Mouse (Mus musculus) T-helper 2 cell (primary cell): ENCODE results near the gene C1qtnf1.

Source experiments
- in situ Hi-C: fragments of 300-600 bp; cut with MboI, MseI; formaldehyde crosslinking; loops from one replicate; pipeline ENCODE4 v1.15.1; 2025; ENCODE audit warnings: high pct_unique_total_duplicates

C1qtnf1 gene

DNA sequence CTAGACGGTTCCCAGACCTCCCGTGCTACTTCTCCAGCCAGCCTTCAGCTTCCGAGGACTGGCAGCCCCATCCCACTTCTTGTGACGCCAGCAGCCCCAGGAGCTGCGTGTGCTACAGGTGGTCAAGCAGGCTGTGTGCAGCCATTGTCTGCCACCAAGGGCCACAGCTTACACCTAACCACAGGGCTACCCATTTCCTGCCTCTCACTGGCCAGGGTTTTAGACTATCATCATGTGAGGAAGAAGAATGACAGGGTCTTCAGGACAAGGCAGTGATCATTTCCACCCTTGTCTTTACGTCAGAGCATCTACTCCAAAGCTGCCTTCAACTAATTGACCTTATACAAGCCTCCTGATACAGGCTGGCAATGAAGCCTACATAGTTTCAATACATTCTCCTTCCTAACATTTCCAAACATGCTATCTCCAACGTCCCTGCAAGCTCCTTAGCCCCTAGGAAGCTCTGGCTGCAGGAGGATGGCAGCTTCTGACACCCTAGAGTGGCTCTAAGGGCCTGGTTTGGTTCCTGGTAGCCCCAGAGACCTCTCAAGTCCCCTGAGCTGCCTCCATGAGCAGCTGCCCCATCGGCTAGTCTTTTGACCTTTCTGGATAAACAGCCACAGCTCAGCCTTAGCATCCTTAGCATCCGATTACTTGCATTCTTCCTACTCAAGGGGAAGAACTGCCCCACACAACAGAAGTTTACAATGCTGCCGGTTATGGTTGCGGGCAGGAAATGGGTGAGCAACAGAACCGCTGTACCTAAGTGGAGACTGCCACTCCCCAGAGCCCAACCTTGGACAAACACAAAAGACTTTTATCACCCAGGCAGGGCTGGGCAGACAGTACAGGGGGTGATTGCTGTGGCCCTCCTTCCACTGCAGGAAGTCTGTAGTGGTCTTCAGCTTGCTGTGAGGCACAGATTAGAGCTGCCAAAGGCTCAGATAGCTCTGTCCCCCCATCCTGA lies 18.6 kb upstream of the C1qtnf1 start:
- in situ Hi-C loops = loop anchor here (10.0 kb wide), 1 partner anchor 1825 kb away; the partner anchor contains the start of gene Bahcc1

- in situ Hi-C loops = no loop called here
Observed at GRCm38 (mm10) chr11:118410073-118410444, 17.9 kb upstream of the C1qtnf1 start.

- in situ Hi-C loops = no loop called here
Observed at GRCm38 (mm10) chr11:118410479-118410878, 17.5 kb upstream of the C1qtnf1 start.

DNA sequence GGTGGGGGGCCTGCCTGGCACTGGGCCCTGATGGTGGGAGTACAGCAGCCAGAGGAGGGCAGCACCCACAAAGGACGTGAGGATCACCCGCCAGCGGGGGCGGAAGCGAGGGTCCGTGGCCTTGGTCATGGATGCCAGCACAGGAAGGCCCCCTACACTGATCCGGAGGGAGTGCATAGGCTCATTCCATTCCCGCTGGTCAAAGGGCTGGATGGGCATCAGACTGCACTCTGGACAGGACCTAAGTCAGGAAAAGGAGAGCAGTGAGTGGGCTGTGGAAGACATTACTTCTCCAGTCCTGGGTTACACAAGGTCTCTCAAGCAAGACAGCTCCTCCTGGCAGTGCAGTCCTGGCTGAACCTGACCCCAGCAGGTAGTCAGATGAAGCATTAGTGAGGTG lies 16.7 kb upstream of the C1qtnf1 start:
- in situ Hi-C loops = no loop called here

GRCm38 (mm10) chr11:118412601-118413000 lies 15.4 kb upstream of the C1qtnf1 start:
- in situ Hi-C loops = no loop called here

- in situ Hi-C loops = no loop called here
Observed at GRCm38 (mm10) chr11:118413055-118413454, 14.9 kb upstream of the C1qtnf1 start.

DNA sequence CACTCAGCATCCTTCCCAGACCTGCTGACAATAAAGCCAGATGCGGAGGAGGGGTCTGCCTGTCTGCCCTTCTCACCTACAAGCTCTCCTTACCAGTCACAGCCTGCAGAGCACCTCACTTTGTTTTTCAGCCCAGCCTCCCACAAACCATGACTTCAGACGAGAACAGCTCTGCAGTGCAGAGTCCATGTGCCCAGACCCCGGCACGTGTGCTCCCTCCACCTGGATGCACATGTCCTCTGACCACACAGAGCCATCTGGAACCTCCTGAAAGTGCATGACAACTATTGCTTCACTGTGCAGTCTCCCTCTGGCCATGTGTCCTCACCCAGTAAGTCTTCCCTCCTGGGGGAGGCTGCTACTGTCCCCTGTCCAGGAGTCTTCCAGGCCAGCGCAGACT lies 13.7 kb upstream of the C1qtnf1 start:
- in situ Hi-C loops = no loop called here

GRCm38 (mm10) chr11:118415630-118416029 lies 12.4 kb upstream of the C1qtnf1 start:
- in situ Hi-C loops = no loop called here

DNA sequence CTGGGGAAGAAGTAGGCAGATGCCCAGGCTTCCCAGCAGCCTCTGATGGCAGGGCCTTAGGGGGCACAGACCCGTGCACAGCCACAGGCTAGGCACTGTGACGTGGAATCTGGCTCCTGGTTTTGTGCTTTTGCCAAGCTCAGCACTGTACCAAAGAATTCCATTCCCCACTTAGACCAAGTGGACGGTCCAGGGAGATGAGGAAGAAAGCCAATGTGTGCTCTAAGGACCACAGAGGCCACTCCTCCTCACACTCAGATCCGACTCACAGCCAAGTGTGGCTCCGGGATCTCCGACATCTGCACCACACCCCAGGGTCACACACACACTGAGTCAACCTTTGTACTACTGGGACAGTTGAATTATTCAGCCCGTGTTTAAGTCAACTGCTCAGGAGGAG lies 12.0 kb upstream of the C1qtnf1 start:
- in situ Hi-C loops = no loop called here

- in situ Hi-C loops = no loop called here
Observed at GRCm38 (mm10) chr11:118417496-118417895, 10.5 kb upstream of the C1qtnf1 start.

DNA sequence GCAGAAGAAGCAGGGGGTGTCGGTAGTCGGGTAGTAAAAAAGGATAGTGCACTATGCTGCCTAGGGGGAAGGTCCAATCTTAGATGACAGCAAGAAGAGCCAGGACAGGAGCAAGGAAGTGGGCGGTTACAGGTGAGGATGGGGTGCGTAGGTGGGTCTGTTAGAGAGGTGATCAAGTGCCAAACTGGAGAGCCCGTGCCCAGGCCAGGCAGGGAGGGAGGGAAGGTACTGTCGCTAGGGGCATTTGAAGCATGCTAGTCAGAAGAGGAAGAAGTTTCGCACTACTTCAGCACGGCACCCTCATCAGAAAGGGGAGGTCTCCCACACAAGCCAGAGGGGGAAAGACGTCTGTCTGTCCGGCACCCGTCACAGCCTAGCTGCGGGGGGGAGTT lies 9.6 kb upstream of the C1qtnf1 start:
- in situ Hi-C loops = no loop called here

- in situ Hi-C loops = no loop called here
Observed at GRCm38 (mm10) chr11:118418834-118419504, 9.0 kb upstream of the C1qtnf1 start, which contains the start of gene Cant1. Gene Cant1, minus strand, starts transcription at chr11:118419086.

- in situ Hi-C loops = loop anchor here (5.0 kb wide), 1 partner anchor 57 kb away; the partner anchor contains the start of gene Engase
Observed at GRCm38 (mm10) chr11:118420261-118420660, 7.7 kb upstream of the C1qtnf1 start.

- in situ Hi-C loops = loop anchor here (5.0 kb wide), 1 partner anchor 54 kb away; the partner anchor contains the start of gene Engase
Observed at GRCm38 (mm10) chr11:118423266-118423971, 4.6 kb upstream of the C1qtnf1 start.

GRCm38 (mm10) chr11:118424621-118425335 lies 3.2 kb upstream of the C1qtnf1 start:
- in situ Hi-C loops = loop anchor here (5.0 kb wide), 1 partner anchor 53 kb away; the partner anchor contains the start of gene Engase

GRCm38 (mm10) chr11:118426765-118427164 lies 1.2 kb upstream of the C1qtnf1 start:
- in situ Hi-C loops = no loop called here

GRCm38 (mm10) chr11:118427266-118427779 lies 680 bp upstream of the C1qtnf1 start:
- in situ Hi-C loops = no loop called here

- in situ Hi-C loops = no loop called here
Observed at GRCm38 (mm10) chr11:118428460-118428868, 461 bp downstream of the C1qtnf1 start.

GRCm38 (mm10) chr11:118428944-118429709 lies 1.1 kb downstream of the C1qtnf1 start:
- in situ Hi-C loops = no loop called here

DNA sequence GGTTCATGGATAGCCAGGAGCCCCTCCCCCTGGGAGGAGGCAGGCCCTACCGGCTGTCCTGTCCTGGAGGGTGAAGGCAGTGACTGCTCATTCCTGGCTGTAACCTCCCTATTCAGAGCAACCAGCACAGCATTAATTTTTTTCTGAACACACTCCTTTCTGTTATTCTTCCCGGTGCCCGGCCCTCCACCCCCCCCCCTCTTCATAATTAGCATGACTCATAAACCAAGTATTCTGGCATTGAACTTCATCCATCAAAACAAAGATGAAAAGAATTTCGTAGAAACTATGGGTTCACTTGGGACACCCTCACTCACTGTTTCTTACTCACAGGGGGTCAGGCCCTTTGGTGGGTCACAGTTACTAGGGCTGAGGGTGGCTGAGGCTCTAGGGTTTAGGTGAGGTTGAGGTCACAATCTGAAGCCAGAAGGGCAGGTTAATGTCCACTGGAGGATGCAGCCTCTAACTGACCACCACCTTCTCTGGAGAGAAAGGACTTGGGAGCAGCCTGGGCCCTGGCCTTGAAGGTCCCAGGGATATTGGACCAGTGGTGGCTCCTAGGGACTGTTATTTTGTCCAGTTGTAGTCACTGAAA lies 2.4 kb downstream of the C1qtnf1 start:
- in situ Hi-C loops = no loop called here
